Mouse (Mus musculus) liver, embryonic 14.5 days (tissue): Measurements from ENCODE around the gene Stra8.

Experiments used
- CTCF ChIP-seq: IDR thresholded peaks from 2 replicates; pipeline ENCODE4 v1.5.1; 2016; ENCODE audit warnings: antibody characterized with exemption, low read depth, control low read depth
- EP300 ChIP-seq: IDR thresholded peaks from 2 replicates; pipeline ENCODE4 v1.6.1; 2016; ENCODE audit warnings: antibody characterized with exemption, low read depth

DNA sequence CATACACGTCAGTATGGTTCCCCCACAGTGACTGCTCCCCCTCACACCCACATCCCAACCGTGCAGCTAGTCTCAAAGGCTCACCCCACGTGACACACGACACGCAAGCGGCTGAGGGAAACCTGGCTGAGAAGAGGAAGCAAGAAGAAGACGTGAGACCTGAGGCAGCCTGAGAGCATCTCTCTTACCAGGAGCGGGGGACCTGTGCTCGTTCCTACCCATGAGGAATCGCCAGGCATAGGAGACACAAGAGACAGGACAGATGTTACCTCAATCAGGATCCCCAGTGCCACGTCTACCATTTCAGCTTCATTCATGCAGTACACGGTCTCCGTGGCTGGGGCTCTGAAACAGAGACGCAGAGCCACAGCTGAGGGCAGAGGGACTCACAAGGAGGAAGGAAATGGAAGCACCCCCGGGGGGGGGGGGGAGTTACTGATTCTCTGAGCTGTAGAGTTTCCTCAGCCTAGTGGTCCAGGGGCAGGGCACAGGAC, 44.6 kb upstream of the Stra8 start:
- TF ChIP-seq CTCF = no peak
- no peak for TF ChIP-seq EP300
